Mouse (Mus musculus) fat pad, adult 2 months (tissue): ENCODE measurements around the gene Tmod2.
"Not testable (repeated sequence)": the region's sequence is repeated elsewhere in the genome, so short reads cannot be mapped to it uniquely, and the experiment has no call there.

ENCODE experiments used
- DNase-seq: peaks from one replicate; pipeline ENCODE4 v3.0.0-alpha.2; 2011; ENCODE audit warnings: low read depth, low spot score; ENCODE audit errors: extremely low read depth

Tmod2 gene

GRCm38 (mm10) chr9:75558360-75558759 lies 52.8 kb downstream of the Tmod2 start:
- no peak for DNase-seq

GRCm38 (mm10) chr9:75553719-75554118 lies 57.4 kb downstream of the Tmod2 start:
- DNase-seq: no peak

- no peak for DNase-seq
Observed at GRCm38 (mm10) chr9:75551342-75551741, 59.8 kb downstream of the Tmod2 start.

- no peak for DNase-seq
Observed at GRCm38 (mm10) chr9:75549010-75549409, 62.1 kb downstream of the Tmod2 start.

GRCm38 (mm10) chr9:75546885-75547553 lies 64.1 kb downstream of the Tmod2 start:
- DNase-seq: no peak

GRCm38 (mm10) chr9:75545514-75545913 lies 65.6 kb downstream of the Tmod2 start:
- DNase-seq: no peak

GRCm38 (mm10) chr9:75541497-75541896 lies 69.6 kb downstream of the Tmod2 start:
- DNase-seq: no peak

- no peak for DNase-seq
Observed at GRCm38 (mm10) chr9:75536422-75536821, 74.7 kb downstream of the Tmod2 start.

GRCm38 (mm10) chr9:75534431-75534962 lies 76.6 kb downstream of the Tmod2 start:
- DNase-seq: no peak

- DNase-seq: not testable (repeated sequence)
Observed at GRCm38 (mm10) chr9:75532989-75533388, 78.1 kb downstream of the Tmod2 start.

GRCm38 (mm10) chr9:75532461-75532860 lies 78.7 kb downstream of the Tmod2 start:
- DNase-seq: no peak

GRCm38 (mm10) chr9:75529358-75529757 lies 81.8 kb downstream of the Tmod2 start:
- DNase-seq: no peak

- DNase-seq: no peak
Observed at GRCm38 (mm10) chr9:75528096-75528495, 83.0 kb downstream of the Tmod2 start.

GRCm38 (mm10) chr9:75527368-75528059 lies 83.6 kb downstream of the Tmod2 start:
- DNase-seq: no peak

- DNase-seq: no peak
Observed at GRCm38 (mm10) chr9:75523646-75524045, 87.5 kb downstream of the Tmod2 start.

- no peak for DNase-seq
Observed at GRCm38 (mm10) chr9:75522217-75522616, 88.9 kb downstream of the Tmod2 start.

- no peak for DNase-seq
Observed at GRCm38 (mm10) chr9:75521788-75522187, 89.3 kb downstream of the Tmod2 start.

GRCm38 (mm10) chr9:75520940-75521339 lies 90.2 kb downstream of the Tmod2 start:
- no peak for DNase-seq

GRCm38 (mm10) chr9:75517751-75518150 lies 93.4 kb downstream of the Tmod2 start:
- DNase-seq: no peak
